Mouse (Mus musculus) MEL (cell line): ENCODE data around the gene Osmr.

ENCODE experiments used
- BHLHE40 ChIP-seq: IDR thresholded peaks from 2 replicates; pipeline ENCODE4 v1.6.1; 2012; ENCODE audit warnings: low read depth, mild to moderate bottlenecking, inconsistent platforms, low read length, improper control_type of control experiment, borderline replicate concordance
- CTCF ChIP-seq, 3 experiments: IDR thresholded peaks in 2 of 3; conservative IDR thresholded peaks in 1 of 3; 2 replicates each; pipeline ENCODE4 v1.5.1; 2011 to 2012; ENCODE audit warnings: low read length in 3 of 3, low read depth in 2 of 3, mild to moderate bottlenecking in 2 of 3, improper control_type of control experiment in 1 of 3, inconsistent platforms in 1 of 3, mixed read lengths in 1 of 3, moderate library complexity in 1 of 3; ENCODE audit not compliant: control insufficient read depth in 1 of 3, insufficient read depth in 1 of 3, poor library complexity in 1 of 3, severe bottlenecking in 1 of 3
- E2F4 ChIP-seq: IDR thresholded peaks from 2 replicates; pipeline ENCODE4 v1.6.1; 2011; ENCODE audit warnings: low read depth, low read length, improper control_type of control experiment, borderline replicate concordance
- POLR2A ChIP-seq, 2 experiments: IDR thresholded peaks; 2 replicates each; pipeline ENCODE4 v1.6.1; 2011 to 2012; ENCODE audit warnings: low read length in 2 of 2, mild to moderate bottlenecking in 2 of 2, control low read depth in 1 of 2, improper control_type of control experiment in 1 of 2, low read depth in 1 of 2, moderate library complexity in 1 of 2; ENCODE audit not compliant: control insufficient read depth in 1 of 2, insufficient read depth in 1 of 2, poor library complexity in 1 of 2
- RAD21 ChIP-seq: IDR thresholded peaks from 2 replicates; pipeline ENCODE4 v1.6.1; 2011; ENCODE audit warnings: mild to moderate bottlenecking, low read depth, low read length, improper control_type of control experiment
- USF1 ChIP-seq: IDR thresholded peaks from 2 replicates; pipeline ENCODE4 v1.6.1; 2014; ENCODE audit warnings: low read depth, mild to moderate bottlenecking, inconsistent platforms, low read length, improper control_type of control experiment, moderate library complexity
- ZC3H11A ChIP-seq: IDR thresholded peaks from 2 replicates; pipeline ENCODE4 v1.6.1; 2012; ENCODE audit warnings: low read depth, mild to moderate bottlenecking, inconsistent platforms, low read length, improper control_type of control experiment
- ZNF384 ChIP-seq: IDR thresholded peaks from 2 replicates; pipeline ENCODE4 v1.6.1; 2012; ENCODE audit warnings: low read depth, mild to moderate bottlenecking, inconsistent platforms, low read length, improper control_type of control experiment

DNA sequence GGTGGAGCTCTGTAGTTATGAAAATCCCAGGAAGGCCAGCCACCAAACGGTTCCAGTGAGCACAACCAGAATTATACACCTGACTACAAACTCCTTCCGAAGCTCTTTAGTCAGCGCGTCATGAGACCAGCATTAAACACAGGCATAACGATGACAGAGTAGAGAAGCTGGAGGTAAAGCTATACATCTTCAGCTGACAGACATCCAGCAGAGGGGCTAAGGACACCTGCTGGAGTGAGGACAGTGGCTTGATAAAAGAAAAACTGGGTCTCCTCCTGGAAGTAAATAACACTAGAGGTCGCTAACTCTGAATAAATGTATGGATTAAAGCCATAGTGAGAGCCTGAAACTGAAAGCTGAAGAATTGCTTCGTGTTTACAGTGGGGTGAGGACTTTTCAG lies 81.9 kb downstream of the Osmr start:
- TF ChIP-seq BHLHE40: no peak
- TF ChIP-seq CTCF (IDR thresholded peaks at IDR 0.05 in 2 of 3, conservative IDR thresholded peaks at IDR 0.05 in 1 of 3; ENCODE audit: control insufficient read depth in 1 of 3, insufficient read depth in 1 of 3, low read depth in 2 of 3, low read length in 3 of 3, poor library complexity in 1 of 3, severe bottlenecking in 1 of 3): no peak
- TF ChIP-seq POLR2A (IDR thresholded peaks at IDR 0.05; ENCODE audit: control insufficient read depth in 1 of 2, insufficient read depth in 1 of 2, low read depth in 1 of 2, low read length in 2 of 2, poor library complexity in 1 of 2): no peak
- TF ChIP-seq USF1: no peak
- TF ChIP-seq ZC3H11A: no peak
- no peak for TF ChIP-seq ZNF384
- no peak for TF ChIP-seq RAD21
- TF ChIP-seq E2F4: no peak
